Mouse (Mus musculus) NIH3T3 (cell line): Measurements from ENCODE around the gene Ppp2r5d.

Source experiments
- DNase-seq: peaks from one replicate; pipeline ENCODE4 v3.0.0-alpha.2; 2012; ENCODE audit warnings: low read depth

The Ppp2r5d gene

DNA sequence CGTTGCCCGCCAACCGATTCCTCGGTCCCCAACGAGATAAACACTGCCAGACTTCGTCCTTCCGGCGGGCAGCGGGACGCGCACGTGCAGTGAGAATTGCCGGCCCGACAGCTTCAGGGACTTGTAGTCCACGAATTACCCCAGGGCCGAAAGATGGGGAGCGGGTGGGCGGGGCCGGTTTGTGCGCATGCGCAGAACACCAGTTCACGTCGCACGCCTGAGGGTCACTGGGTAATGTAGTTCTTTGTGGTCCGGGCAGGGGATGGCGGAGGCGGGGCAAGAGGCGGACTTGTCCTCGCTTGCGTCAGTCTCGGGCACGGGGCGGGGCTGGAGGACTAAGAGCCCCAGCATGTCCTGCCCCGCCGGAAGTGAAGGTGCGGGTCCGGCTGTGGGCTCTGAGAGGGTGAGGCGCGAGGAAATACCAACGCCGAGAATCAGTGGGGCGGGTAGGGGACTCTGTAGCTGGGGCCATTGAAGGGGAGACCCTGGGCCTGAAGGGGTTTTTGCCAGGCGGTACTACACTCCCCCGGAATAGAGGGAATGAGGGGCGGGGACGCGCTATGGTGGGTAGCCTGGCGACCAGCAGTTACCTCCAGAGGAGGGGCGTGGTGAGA is 24.0 kb downstream of the Ppp2r5d start, which contains the start of gene Klhdc3:
TSS of gene Klhdc3 (minus strand) at position 155 of the 614 bp plus-strand sequence.
- peak; percentile 99 for DNase-seq

DNA sequence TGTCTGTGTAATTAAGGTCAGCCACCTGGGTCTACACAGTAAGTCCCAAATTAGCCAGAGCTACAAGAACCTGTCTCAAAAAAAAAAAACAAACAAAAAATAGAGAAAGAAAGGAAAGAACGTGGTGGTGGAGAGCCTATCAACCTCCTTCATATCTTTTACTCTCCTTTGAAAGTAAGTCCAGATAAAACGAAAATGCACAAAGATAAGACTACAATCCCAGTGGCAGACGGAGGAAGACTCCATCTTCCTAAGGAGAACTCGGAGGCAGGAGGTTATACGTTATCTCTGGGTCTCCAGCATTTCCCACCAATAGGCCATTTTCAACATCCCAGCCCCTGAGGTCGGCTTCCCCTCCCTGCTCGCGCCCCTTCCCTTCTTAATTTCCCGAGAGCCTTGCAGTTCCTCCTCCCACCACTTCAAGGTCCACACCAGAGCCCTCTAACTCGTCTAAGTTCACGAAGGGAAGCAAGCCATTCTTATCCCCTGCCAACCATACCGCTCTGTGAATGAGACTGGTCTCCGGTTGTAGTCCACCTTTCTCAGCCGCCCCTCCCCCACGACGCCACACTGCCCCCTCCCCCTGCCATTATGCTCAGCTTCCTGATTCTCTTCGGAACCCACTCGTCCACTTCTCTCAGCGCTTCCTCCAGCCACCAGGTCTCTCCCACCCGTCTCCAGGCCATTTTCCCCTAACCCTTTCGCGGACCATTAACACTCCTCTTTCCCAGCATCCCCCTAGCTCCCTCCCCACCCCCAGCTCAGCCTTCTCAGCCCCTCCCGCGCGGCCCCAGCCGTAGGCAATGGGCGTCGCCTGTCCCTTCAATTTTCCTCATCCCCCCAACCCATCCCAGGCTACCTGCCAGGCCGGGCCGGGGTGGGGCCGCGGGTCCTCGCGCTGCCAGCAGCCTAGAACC is 24.8 kb downstream of the Ppp2r5d start:
- DNase-seq: peak; percentile 66

DNA sequence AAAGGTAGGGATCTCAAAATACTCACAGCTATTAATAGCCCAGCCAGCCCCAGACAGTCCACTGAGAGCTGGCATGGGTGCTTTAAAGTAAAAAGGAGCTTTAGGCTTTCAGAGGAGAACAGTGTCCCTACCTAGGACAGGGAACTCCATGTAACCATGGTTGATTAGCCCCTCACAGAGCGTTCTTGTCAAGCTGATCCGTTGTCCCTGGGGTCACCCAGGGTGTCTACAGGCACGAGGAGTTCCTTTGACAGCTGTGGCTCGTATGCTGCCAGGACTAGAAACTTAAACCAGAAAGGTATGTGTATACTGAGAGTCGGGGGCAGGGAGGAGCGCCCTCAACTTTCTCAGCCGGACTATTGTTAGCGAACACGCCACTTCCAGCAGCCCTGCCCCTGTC is 26.0 kb downstream of the Ppp2r5d start:
- no peak for DNase-seq

DNA sequence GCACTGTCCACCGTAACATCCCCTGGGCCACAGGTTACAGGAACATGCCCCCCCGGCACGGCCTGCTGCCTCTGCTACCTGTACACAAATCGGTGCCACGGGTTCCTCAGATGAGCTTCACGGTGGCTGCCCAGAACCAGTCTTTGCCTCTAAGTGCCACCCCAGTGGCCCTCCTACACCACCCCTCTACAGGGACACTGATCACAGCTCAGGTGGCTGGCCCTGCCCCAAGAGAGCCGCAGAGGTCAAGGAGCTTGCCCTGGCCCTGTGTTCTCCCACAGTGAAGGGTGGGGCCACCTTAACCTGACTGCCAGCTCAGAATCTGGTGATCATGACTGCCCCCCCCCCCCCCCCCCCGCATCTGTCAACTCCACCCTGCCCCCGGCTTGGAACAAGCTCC is 26.5 kb downstream of the Ppp2r5d start, which contains the start of gene Mea1:
TSS of gene Mea1 (plus strand) at position 378 of the 400 bp plus-strand sequence.
- DNase-seq: no peak

DNA sequence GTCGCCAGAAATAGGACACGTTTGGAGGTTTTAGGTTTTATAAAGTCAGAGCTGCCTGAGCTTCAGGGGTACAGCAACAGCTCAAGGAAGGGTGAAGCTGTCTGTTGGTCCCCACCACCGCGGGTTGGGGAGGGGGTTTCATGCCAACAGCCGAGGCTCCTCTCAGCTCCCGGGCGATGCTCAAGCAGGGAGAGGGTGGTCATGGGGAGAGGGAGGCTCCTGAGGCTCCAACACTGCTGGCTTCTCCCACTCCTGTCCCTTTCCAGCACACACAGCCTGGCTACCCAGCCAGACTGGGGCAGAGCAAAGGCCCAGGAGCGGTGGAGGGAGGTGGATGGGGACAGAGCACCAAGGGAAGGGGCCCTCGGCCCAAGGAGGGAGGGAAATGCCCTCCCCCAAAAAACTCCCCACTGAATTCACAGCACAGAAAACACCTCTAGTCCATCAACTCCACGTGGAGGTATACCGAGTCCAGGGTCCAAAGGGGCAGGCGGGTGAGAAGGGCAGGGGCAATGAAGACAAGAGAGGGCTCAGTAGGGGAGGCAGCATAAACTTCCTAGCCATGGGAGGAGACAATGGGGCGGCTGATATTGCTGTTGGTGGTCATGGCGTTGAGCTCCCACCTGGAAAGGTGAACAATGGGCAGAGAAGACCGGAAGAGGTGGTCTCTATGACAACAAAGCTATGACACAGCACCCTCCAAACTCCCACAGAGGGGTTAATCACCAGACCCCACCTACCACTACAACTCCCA is 30.2 kb downstream of the Ppp2r5d start:
- no peak for DNase-seq

DNA sequence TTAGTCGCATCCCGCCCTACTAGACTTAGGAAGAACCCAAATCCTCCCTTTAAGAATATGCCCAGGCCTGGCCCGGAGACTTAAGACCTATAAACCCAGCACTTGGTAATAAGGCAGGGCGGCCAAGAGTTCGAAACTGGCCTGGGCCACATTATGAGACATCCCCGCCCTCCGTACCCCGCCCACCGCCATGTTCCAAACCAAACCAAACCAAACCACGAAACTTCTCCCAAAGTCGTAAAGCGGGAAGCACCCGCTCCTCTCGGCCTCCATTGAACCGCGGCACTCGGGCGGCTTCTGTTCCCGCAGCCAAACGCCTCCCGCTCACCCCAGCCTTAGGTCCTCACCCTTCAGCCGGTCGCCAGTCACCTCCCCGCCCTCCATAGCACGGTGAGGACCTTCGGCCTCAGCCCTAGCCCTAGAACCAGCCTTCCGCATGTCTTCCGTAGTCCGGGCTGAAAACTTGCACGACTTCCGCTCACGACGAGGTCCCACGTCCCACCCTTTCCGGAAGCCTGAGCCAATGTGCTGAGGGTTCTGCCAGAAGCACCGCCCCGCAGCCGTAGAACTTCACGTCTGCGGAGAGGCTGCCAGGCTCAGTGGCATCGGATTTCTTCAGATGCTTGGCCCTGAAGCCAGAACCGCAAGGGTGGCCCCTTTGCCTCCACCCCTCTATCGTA is 30.9 kb downstream of the Ppp2r5d start, which contains the start of gene Rrp36:
TSS of gene Rrp36 (minus strand) at position 503 of the 680 bp plus-strand sequence.
- DNase-seq: peak; percentile 97

DNA sequence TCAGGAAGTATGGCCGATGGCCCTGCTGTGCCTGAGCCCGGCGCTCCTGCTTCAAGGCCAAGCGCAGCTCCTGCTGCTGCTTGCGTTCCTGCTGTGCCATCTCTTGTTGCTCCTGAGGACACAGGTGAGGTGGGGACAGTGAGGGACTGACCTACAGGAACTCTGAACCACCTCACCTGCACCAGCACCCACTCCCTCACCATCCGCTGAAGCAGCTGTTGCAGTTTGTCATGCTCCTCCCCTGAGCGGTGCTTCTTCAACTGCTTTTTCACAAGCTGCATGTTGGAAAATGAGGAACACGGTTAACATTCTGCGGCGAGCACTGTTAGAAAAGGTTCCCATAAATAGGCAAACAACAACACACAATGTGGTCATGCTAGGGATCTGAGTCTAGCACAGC is 35.0 kb downstream of the Ppp2r5d start:
- no peak for DNase-seq

DNA sequence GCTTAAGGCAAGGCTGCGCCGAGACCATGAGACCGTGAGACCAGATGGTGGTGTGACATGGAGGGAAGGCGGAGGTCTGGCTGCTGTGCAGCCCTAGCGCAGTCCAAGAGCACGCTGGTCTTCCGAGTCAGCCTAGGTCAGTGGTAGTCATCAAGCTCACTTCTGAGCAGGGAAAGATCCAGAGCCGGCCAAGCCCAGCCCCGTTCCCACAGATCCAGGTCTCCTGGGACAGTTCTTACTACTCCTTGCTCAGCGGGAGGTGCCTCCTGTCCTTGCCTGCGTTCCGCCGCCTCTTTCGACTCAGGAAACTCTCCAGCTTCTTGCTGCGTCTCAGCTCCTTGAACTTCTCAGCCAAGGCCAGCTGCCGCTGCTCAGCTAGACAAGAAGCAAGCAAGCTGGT is 37.2 kb downstream of the Ppp2r5d start:
- no peak for DNase-seq

DNA sequence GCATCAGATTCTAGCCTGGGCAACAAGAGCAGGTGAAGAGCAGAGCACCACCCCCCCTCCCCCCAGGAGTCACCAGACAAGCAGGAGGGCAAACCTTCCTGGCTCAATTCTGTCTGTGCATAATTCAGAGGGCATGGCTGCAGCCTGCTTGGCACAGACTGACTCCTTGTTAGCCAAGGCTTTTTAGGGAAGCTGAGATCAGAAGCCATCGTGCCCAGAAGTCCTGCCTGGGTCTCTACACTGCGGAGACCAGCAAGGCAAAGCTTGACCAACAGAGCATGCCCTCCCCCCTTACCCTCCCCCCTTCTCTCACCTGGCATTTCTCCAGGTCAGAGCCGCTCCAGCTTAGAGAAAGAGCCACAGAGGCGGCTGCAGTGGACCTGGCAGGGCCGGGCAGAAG is 42.2 kb downstream of the Ppp2r5d start:
- DNase-seq: no peak

DNA sequence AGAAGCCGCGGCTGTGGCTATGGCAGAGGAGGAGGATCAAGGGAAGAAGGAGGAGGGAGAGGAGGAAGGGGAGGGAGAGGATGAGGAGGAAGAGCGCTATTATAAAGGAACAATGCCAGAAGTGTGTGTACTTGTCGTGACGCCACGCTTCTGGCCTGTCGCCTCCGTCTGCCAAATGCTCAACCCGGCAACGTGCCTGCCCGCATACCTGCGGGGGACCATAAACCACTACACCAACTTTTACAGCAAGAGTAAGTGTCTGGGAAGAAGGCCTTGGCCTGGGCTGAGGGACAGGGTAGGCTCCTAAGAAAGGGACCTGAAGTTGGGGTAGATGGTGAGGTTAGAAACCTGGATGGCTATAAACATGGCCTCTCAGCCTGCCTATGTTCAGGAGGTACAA is 42.9 kb downstream of the Ppp2r5d start:
- no peak for DNase-seq

DNA sequence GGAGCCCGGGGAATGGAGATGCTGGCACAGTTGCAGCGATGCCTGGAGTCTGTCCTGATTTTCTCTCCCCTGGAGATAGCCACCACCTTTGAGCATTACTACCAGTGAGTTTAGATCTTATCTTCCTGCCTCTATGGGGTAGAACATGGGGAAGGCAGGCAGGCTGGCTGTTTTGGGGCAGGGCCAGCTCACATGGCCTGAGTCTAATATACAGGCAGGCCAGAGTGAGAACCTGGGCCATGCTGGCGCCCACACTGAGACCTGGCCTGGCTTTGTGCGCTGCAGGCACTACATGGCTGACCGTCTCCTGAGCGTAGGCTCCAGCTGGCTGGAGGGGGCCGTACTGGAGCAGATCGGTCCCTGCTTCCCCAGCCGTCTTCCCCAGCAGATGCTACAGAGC is 43.6 kb downstream of the Ppp2r5d start:
- DNase-seq: no peak

DNA sequence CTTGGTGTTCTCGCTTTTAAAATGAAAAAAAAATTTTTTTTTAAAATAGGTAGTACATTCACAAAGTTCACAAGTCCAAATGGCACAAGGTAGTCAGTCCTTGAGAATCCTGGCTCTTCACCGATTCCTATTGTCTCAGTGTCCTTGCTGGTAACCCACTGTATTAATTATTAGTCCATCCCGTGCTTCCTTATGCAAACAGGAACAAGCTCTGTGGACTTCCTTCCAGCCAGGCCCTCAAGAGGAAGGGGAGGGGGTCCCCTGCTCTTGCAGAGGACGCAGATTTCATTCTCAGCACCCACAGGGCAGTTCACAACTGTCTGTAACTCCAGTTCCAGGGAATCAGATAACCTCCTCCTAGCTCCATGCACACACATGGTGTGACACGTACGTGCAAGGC is 48.9 kb downstream of the Ppp2r5d start:
- no peak for DNase-seq

DNA sequence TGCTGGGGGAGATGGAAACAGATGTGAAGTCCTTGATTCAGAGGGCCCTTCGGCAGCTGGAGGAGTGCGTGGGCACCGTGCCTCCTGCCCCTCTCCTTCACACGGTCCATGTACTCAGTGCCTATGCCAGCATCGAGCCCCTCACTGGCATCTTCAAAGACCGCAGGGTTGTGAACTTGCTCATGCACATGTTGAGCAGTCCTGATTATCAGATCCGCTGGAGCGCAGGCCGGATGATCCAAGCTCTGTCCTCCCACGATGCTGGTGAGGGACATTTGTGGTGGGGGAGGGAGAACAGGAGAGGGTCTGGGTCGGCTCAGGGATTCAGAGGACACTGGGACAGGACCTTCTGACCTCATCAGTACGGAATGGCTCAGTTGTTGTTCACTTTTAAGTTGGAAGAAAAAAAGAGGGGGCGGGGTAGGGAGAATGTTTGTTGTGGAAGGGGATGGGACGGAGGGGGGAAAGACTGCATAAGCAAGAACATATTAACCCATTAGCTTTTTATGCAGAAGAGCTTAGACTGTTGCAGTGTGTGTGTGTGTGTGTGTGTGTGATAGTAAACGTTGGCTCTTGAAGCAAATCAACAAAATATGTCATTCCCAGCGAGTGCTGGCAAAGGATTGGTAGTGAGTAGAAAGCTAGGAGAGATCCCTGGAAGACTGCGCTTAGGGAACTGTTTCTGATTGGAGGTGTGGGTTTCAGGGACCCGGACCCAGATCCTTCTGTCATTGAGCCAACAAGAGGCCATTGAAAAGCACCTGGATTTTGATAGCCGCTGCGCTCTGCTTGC is 53.0 kb downstream of the Ppp2r5d start:
- DNase-seq: no peak

DNA sequence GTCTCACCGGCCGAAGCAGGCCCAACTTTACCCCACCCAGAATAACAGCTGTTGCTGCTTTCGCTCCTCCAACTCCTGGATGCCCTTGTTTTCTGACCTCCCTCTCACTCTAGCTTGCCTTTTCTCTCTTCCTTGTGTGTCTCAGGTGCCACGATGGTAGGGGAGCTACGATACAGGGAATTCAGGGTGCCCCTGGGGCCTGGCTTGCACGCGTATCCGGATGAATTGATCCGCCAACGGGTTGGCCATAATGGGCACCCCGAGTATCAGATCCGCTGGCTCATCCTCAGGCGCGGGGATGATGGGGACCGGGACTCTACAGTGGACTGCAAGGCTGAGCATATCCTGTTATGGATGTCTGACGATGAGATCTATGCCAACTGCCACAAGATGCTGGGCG is 53.6 kb downstream of the Ppp2r5d start:
- no peak for DNase-seq

DNA sequence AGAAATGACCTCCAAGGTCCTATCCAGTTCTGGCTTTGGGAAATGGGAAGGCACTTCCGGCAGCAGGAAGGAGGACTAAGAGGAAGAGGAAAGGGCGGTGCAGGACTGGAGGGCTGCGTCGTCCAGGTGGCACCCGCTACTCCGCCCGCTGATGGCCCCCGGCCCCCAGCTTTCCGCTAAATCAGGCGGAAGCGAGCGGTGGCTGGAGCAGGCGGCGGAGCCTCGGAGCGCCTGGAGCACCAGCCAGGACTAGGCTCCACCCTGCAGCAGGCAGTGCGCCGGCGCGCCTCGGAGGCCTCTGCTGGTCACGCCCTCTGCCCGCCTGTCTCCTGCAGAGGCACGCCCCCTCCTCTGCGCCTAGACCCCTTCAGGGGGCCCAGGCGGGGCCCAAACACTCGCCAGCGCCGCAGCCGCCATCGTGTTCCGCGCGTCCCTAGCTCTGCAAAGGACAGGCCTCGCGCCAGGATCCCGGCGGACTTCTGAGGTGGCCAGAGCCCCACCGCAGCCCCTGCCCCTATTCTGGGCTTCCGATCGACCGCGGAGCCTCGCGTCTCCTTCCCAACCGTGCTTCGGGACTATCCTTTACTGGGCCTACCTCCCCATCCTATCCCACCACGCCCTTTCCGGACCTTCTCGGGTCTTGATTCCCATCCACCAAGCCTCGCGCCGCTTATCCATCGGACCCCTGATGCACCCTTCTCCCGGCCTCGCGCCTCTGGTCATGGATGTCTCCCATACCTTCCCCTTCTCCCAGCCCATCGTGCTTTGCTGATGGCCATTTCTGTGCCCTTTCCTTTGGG is 54.5 kb downstream of the Ppp2r5d start, which contains the start of gene Cul7:
TSS of gene Cul7 (plus strand) at position 106 of the 800 bp plus-strand sequence.
- DNase-seq: peak; percentile 95

DNA sequence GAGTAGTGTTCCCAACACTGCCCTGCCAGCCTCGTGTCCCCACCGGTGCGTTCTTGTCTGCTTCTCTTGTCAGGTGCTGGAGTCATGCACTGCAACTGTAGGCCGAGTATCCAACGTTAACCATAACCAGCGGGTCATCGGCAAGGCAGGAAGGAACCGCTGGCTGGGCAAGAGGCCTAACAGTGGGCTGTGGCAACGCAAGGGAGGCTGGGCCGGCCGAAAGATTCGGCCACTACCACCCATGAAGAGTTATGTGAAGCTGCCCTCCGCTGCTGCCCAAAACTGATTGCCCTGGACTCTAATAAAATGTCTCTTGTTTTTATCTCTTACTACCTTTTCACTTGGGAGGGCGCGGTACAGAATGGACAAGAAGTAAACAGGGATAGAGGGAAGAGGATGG is 55.1 kb downstream of the Ppp2r5d start:
- DNase-seq: no peak

DNA sequence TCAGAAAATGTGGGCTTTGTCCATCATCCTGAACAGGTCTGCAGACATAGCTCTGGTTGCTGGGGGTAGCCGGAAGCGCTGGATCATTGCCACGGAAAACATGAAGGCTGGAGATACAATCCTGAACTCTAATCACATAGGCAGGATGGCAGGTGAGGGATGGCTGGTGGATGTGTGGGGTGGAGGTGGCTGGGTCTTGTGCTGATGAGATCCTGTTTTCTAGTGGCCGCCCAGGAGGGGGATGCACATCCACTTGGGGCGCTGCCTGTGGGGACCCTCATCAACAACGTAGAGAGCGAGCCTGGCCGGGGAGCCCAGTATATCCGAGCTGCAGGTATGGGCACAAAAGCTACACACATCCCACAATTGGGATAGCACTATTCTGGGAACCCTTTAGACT is 56.5 kb downstream of the Ppp2r5d start:
- DNase-seq: no peak

DNA sequence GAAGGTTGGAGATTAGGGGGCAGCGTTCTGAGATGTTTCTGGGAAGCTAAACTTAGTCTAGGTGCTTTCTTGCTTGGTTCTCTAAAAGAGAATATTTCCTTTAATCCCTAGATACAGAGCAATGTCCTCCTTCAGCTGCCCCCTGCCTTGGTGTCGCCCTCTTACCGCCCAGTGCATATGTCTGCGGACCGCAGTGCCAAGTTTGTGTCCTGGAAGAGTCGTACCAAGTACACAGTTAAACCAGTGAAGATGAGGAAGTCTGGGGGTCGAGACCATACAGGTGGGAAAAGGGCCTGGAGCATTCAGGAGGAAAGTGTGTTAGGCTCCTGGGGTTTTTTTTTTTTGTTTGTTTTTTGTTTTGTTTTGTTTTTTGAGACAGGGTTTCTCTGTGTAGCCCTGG is 57.6 kb downstream of the Ppp2r5d start:
- DNase-seq: no peak

DNA sequence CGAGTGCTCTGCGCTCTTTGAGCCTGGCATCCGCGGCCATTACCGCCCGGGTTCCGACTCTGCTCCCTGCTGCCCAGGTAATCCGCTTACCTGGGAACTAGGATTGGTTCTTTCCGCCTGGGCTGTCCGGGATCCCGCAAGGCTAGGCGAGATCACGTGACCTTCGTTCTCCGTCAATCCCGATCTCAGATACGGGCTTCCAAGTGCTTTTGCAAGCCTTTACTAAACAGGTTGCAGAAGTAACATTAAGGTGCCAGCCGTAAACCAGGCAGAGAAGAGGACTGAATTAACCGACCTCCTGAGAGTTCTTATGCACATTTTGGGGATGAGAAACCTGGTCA is 58.6 kb downstream of the Ppp2r5d start:
- DNase-seq: no peak
